Mouse (Mus musculus) layer of hippocampus, postnatal 36 days (tissue): ENCODE measurements around the gene Camkmt. TPM values are rescaled to one million over a fixed set of nuclear protein-coding genes. Genes with fewer than 3 reads are reported as not detected.

Experiments used
- DNase-seq, 2 experiments: peaks; one replicate each; pipeline ENCODE4 v3.0.0; 2022
- total RNA-seq, 2 experiments: library from RNA; stranded (reverse); gene quantifications; 2 replicates each; pipeline ENCODE4 v1.2.3; 2021

Camkmt gene
- total RNA-seq, 2 experiments from 2014 or later, result 12.5 to 13.5 TPM

- no peak for DNase-seq
Measured at GRCm38 (mm10) chr17:85495012-85495754, 404.8 kb downstream of the Camkmt start.

- no peak for DNase-seq
Measured at GRCm38 (mm10) chr17:85495871-85496270, 405.5 kb downstream of the Camkmt start.

GRCm38 (mm10) chr17:85504888-85505287, 414.5 kb downstream of the Camkmt start:
- no peak for DNase-seq

GRCm38 (mm10) chr17:85506206-85507088, 416.1 kb downstream of the Camkmt start:
- no peak for DNase-seq

- DNase-seq, result no peak
Measured at GRCm38 (mm10) chr17:85507089-85507460, 416.7 kb downstream of the Camkmt start.

Other genes with a start within 250 kb of the Camkmt start
- gene Ppm1b, start 133.8 kb upstream of the Camkmt start, total RNA-seq, result 100 to 1,000 TPM; 131 TPM
- under 1 TPM in 1 of 2 experiments, not detected in 1; 0.25 TPM for gene Slc3a1, start 62.2 kb upstream of the Camkmt start, total RNA-seq
- 100 to 1,000 TPM; 346 to 372 TPM for gene Prepl, start 311 bp upstream of the Camkmt start, total RNA-seq